In the genomic region with DNA sequence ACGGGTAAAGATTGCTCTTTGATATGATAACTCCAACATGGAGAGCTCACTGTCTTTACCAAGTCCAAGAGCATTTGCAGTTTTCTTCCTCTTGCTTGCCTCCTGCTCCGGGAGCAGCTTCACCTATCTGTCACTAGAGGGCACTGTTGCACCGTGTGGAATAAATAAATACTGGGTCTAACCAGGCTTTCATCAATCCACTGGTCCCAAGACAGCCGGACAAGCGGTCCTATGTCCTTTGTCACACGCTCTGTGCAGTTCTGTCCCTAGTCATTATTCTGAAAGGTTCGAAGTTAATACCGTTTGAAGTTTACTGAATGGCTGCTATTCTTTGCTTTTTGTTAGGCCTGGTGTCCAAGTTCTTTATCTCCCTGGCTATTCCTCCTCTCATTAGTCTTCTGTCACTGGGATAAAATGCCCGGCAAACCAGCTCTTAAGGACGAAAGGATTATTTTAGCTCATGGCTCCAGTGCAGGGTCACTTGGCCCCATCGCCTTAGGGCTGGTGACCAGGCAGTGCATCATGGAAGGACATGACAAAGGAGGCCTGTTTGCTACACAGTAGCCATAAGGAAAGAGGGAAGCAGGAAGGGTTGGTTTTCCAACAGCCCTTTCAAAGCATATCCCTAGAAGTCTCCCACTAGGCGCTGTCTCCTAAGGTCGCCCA, we compare ENCODE assay signal across 8 mouse cellular contexts. TPM values are rescaled to one million over a fixed set of nuclear protein-coding genes. Genes with fewer than 3 reads are reported as not detected.
DNase-seq lines count a peak whose midpoint lies in the region; ATAC-seq and TF ChIP-seq lines count a peak whose summit lies in the region.

No protein-coding gene starts in this region.

- no peaks in the 10 kb centered on the region for H3K27me3 ChIP-seq in intestine, embryonic 16.5 days (replicated peaks; ENCODE audit: control insufficient read depth, insufficient read depth, low read length)
- H3K27me3 ChIP-seq in midbrain, embryonic 14.5 days (ENCODE audit: control insufficient read depth, insufficient read depth, low read length): no peaks in the 10 kb centered on the region

- H3K4me2 ChIP-seq in intestine, embryonic 16.5 days (ENCODE audit: low read depth, low read length): no peak overlapping the region
- no peak overlapping the region for H3K4me2 ChIP-seq in midbrain, embryonic 14.5 days (ENCODE audit: low read length)

- H3K36me3 ChIP-seq in intestine, embryonic 16.5 days (ENCODE audit: control insufficient read depth, insufficient read depth, low read length): no peaks in the 10 kb centered on the region
- no peaks in the 10 kb centered on the region for H3K36me3 ChIP-seq in midbrain, embryonic 14.5 days (ENCODE audit: control insufficient read depth, insufficient read depth, low read length)

- no peak overlapping the region for H3K9ac ChIP-seq in intestine, embryonic 16.5 days (ENCODE audit: low read depth, low read length)
- no peak overlapping the region for H3K9ac ChIP-seq in midbrain, embryonic 14.5 days (replicated peaks; ENCODE audit: low read length)

- TF ChIP-seq CTCF in cortical plate, adult 2 months (IDR thresholded peaks at IDR 0.05; ENCODE audit: extremely low read depth, insufficient read depth, low read length): peak; percentile 98

- no peaks in the 10 kb centered on the region for H3K4me1 ChIP-seq in cortical plate, adult 2 months (ENCODE audit: control insufficient read depth, insufficient read depth, low read length)
- H3K4me1 ChIP-seq in intestine, embryonic 16.5 days (ENCODE audit: control insufficient read depth, insufficient read depth, low read length): no peaks in the 10 kb centered on the region
- H3K4me1 ChIP-seq in midbrain, embryonic 14.5 days (ENCODE audit: control insufficient read depth, insufficient read depth, low read length): peaks cover 7% of the 10 kb centered on the region; the same call in 1 of the 2 replicates

- no peak for TF ChIP-seq POLR2A in cortical plate, adult 2 months (IDR thresholded peaks at IDR 0.05; ENCODE audit: extremely low read depth, insufficient read depth, low read length)

- peak; percentile 87 for ATAC-seq in granulocyte monocyte progenitor cell, adult 5-6 weeks (replicated peaks; ENCODE audit: poor library complexity, severe bottlenecking)
- peak; percentile 70 for ATAC-seq in intestine, embryonic 16.5 days
- ATAC-seq in midbrain, embryonic 14.5 days (ENCODE audit: low FRiP score, low TSS enrichment): peak; percentile 67

- 29% methylated on average over 13 of the region's 13 CpGs for WGBS in intestine, embryonic 16.5 days
- 18% methylated on average over 13 of the region's 13 CpGs for WGBS in midbrain, embryonic 14.5 days

- no peaks in the 10 kb centered on the region for H3K9me3 ChIP-seq in intestine, embryonic 16.5 days (ENCODE audit: control insufficient read depth, low read length)
- H3K9me3 ChIP-seq in midbrain, embryonic 14.5 days (ENCODE audit: control insufficient read depth, low read length): no peaks in the 10 kb centered on the region

- DNase-seq in 3134 (ENCODE audit: extremely low read depth, insufficient read length, low spot score) (peak; percentile 38), ZHBTc4 (ENCODE audit: low read depth, low spot score) (peak; percentile 83)
- peak; percentile 84 for DNase-seq in left cerebral cortex, postnatal 14 days (ENCODE audit: low spot score in 2 of 2)
- peak; percentile 93 for DNase-seq in midbrain, embryonic 14.5 days
- peak; percentile 12 for DNase-seq in spleen, adult 12 weeks (ENCODE audit: low spot score)

- intact Hi-C loops in left cerebral cortex, postnatal 14 days (cut with DNase I): loop anchor here (5.0 to 10.0 kb wide), 4 partner anchors 87 to 730 kb away; no protein-coding TSS in a partner anchor

- H3K27ac ChIP-seq in cortical plate, adult 2 months (ENCODE audit: insufficient read depth, low read length): no peak overlapping the region
- no peak overlapping the region for H3K27ac ChIP-seq in intestine, embryonic 16.5 days (ENCODE audit: low read length)
- no peak overlapping the region for H3K27ac ChIP-seq in midbrain, embryonic 14.5 days (replicated peaks; ENCODE audit: low read depth, low read length)

- no peak overlapping the region for H3K4me3 ChIP-seq in cortical plate, adult 2 months (ENCODE audit: insufficient read depth, low read length)
- H3K4me3 ChIP-seq in intestine, embryonic 16.5 days (ENCODE audit: low read length): no peak overlapping the region
- H3K4me3 ChIP-seq in midbrain, embryonic 14.5 days (replicated peaks; ENCODE audit: low read depth, low read length): no peak overlapping the region

RNA-seq across cellular contexts. Expression of gene Mcoln2, which starts 35.5 kb away (rescaled TPM):
- polyA plus RNA-seq in cortical plate, adult 2 months (2012; rRNA removed): 0.28 TPM in 1 of 2 replicates, not detected in the other
- total RNA-seq in granulocyte monocyte progenitor cell, adult 5-6 weeks (2014; fragmentation: Nextera tagmentation): 0.75 TPM in 1 of 2 replicates, not detected in the other
- 0.52 and 4.1 TPM in 2 replicates for total RNA-seq in granulocyte monocyte progenitor cell, adult 5-6 weeks (2017)
- 8.1 and 8.8 TPM in 2 replicates for polyA plus RNA-seq in intestine, embryonic 16.5 days (2015; fragmentation: Nextera tagmentation; extraction: Ambion mirVana)
- not detected for total RNA-seq in left cerebral cortex, postnatal 14 days (2021)
- 0.30 TPM in 1 of 2 replicates, not detected in the other for polyA plus RNA-seq in midbrain, embryonic 14.5 days (2014; fragmentation: Nextera tagmentation; extraction: Ambion mirVana)

RNA-seq across cellular contexts. Expression of gene Lpar3, which starts 35.6 kb away (rescaled TPM):
- polyA plus RNA-seq in cortical plate, adult 2 months (2012; rRNA removed): 0.31 and 0.34 TPM in 2 replicates
- total RNA-seq in granulocyte monocyte progenitor cell, adult 5-6 weeks (2014; fragmentation: Nextera tagmentation): not detected in 2 replicates
- total RNA-seq in granulocyte monocyte progenitor cell, adult 5-6 weeks (2017): not detected in 2 replicates
- 2.8 and 3.1 TPM in 2 replicates for polyA plus RNA-seq in intestine, embryonic 16.5 days (2015; fragmentation: Nextera tagmentation; extraction: Ambion mirVana)
- 1 to 10 TPM in 1 of 2 experiments, under 1 TPM in 1; 0.42 to 1.2 TPM for total RNA-seq in left cerebral cortex, postnatal 14 days (2021)
- polyA plus RNA-seq in midbrain, embryonic 14.5 days (2014; fragmentation: Nextera tagmentation; extraction: Ambion mirVana): 0.58 TPM in 1 of 2 replicates, not detected in the other

Comparison
In these comparisons a context has a peak if more than half of its experiments do, and no peak if none do; other contexts are left out.
1. DNase-seq: peak in every context shown above with its lines; median percentile 93 in midbrain, embryonic 14.5 days; 84 in left cerebral cortex, postnatal 14 days; 83 in ZHBTc4; 38 in 3134; 12 in spleen, adult 12 weeks.